Mouse (Mus musculus): ENCODE results near the gene Gm10837. TPM values are rescaled to one million over a fixed set of nuclear protein-coding genes. Genes with fewer than 3 reads are reported as not detected.

Gm10837 gene
- total RNA-seq, 2 experiments from 2014 or later, result not detected

DNA sequence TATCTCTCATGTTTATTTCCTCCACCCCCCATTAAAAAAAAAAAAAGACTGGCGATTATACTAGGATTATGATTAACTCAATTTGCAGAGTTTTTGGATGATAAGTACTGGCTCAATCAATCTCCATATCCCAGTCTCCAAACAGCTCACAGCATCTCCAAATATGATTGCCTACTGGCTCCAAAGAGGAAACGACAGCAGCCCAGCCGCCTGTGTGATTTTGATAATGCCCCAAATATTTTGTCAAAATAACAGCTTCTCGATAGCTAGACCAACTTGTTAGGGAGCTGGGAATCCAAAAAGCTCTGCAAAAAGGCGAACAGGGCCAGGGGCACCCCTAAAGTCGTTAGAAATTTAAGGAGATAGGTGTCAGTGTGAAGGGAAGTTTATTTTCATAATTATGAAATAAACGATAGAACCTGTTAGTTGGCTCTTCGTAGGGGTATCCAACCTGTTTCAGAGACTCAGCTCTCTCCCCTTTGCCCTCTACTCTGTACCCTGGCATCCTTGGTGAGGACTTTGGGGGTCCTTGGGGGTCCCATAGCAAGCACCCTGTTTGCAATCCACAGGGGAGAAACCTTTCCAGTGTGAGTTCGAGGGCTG, 12.3 kb upstream of the Gm10837 start:
- ATAC-seq (replicated peaks; ENCODE audit: poor library complexity), result no peak

DNA sequence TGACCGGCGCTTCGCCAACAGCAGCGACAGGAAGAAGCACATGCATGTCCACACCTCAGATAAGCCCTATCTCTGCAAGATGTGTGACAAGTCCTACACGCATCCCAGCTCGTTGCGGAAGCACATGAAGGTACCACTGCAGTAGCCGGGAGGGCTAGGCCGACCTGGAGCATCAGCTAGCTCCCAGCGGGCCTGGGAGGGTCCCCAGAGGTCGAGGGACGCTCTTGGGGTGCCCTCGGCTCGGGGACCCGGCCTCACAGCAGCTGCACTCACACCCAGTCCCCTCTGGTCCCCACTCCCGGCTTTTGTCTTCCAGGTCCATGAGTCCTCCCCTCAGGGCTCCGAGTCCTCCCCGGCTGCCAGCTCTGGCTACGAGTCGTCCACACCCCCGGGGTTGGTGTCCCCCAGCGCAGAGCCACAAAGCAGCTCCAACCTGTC, 11.8 kb upstream of the Gm10837 start:
- ATAC-seq (replicated peaks; ENCODE audit: poor library complexity), result 0 out of 2 replicates have a peak, but pooled peaks have one; percentile 5

DNA sequence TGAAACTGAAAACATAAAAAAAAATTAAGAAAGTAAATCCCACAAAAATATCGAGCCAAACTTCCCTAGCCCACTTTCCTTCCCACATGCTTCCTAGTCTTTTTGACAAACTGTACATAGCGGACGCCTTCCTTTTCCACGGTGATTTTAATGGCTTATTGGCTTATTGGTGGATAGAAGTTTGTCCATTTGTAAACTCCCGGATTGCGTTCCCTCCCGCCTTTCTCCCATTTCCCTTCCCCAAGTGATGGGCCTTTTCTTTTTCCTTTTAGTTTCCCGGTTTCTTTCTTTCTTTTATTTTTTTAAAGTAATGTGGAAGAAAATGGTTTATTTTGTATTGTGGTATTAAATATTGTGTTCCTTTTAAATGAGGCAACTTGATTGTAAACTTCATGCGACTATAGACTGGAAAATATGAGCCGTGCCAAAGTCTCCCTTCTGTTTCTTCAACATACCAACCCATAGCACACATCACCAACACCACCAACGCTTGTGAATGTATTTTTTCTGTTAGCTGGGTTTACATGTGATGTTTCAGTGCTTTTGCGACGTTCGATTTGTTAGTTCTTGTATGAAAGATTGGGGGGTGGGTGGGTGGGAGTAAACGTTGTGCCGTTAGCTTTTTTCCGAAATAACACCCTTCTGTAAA, 10.8 kb upstream of the Gm10837 start:
- ATAC-seq (replicated peaks; ENCODE audit: poor library complexity), result no peak

DNA sequence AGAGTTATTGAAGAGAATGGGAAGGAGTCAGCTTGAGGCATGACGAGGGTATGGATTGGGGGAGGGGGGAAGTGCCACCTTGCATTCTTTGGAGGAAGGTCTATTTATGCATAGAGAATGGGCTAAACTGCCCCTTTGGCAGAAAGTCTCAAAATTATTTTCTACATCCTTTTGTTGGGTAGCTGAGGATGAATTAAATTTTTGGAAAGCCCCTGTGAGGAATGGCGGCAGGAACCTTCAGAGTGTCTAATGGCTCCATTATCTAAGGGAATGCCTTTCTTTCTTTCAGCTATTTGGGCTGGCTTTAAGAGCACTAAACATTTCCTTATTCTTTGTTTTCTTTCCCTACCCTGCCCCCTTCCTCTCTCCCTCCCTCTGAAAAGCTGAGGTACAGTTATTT, 10.0 kb upstream of the Gm10837 start:
- ATAC-seq (replicated peaks; ENCODE audit: poor library complexity), result no peak

DNA sequence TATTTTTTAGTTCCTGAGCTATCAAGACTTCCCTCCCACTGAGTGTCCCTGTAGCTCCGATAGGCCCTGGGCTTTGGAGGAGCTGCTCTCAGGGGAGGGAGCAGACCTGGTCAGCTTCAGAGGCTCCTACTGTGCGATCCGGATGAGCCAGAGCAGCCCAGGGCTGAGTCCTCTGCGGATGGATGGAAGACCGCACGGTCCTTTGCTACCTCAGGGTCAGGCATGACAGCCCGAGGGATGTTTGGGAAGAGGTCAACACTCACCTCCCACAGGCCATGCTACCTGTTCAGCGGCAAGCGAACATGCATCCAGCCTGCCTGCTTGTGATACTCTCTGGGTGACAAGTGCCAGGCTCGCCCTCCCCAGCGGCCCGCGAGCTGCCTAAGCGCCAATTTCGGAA, 9.2 kb upstream of the Gm10837 start:
- no peak for ATAC-seq (replicated peaks; ENCODE audit: poor library complexity)

DNA sequence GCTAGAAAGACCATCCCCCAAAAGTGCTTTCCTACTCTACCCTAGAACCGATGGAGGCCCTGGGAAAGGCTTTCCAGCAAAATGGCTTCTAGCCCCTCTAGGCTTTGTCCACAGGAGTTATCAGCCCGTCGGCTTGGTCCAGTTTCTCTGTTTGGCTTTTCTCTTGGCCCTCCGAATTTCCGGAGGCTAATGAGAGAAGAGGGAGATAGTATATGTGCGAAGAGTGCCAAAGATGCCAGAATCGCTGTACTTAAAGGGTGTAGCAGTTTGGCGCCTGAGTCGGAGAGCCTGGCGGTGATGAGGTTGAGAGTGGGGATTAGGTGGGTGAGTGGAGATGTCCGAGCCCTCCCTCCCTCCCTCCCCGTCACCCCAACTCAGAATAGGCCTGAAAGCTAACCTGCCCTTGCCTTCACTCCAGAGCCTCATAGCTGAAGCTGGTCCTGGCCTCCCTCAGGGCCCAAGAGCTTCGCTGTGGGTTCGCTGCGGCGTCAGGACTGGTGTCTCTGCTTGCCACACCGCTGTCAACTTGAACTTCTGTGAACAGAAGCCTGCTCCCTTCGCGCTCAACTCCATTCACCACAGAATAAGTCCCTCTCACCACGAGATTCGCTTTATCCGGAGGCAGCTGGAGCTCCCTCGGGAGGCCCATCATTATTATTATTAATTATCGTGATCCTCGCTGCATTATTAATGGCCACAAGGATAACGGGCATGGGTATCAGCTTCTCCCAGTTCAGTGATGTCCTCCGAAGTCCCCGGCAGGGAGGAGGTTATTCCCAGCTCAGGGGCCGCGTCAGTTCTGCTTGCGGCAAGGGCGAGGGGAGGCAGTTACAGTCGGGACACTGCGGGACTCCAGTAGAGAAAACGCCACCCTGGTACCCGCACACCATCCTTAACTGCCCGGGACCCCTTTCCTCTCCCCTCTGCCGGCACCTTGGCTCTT, 8.0 kb upstream of the Gm10837 start:
- no peak for ATAC-seq (replicated peaks; ENCODE audit: poor library complexity)

DNA sequence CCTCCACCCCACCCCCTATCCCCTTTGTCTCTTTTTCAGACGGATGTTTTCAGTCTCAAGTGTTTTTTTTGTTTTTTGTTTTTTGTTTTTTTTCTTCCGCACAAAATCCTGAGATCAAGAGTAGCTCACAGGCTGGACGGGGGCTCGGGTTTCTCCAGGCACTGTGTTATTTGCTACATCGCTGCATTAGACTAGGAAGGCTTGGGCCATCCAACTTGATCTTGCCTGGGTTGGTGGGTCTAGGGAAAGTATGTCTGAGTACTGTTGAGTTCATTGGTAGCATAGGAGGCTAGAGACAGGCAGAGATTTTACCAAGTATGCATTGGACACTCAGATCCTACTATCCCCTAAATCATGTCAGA, 7.4 kb upstream of the Gm10837 start:
- ATAC-seq (replicated peaks; ENCODE audit: poor library complexity), result no peak

DNA sequence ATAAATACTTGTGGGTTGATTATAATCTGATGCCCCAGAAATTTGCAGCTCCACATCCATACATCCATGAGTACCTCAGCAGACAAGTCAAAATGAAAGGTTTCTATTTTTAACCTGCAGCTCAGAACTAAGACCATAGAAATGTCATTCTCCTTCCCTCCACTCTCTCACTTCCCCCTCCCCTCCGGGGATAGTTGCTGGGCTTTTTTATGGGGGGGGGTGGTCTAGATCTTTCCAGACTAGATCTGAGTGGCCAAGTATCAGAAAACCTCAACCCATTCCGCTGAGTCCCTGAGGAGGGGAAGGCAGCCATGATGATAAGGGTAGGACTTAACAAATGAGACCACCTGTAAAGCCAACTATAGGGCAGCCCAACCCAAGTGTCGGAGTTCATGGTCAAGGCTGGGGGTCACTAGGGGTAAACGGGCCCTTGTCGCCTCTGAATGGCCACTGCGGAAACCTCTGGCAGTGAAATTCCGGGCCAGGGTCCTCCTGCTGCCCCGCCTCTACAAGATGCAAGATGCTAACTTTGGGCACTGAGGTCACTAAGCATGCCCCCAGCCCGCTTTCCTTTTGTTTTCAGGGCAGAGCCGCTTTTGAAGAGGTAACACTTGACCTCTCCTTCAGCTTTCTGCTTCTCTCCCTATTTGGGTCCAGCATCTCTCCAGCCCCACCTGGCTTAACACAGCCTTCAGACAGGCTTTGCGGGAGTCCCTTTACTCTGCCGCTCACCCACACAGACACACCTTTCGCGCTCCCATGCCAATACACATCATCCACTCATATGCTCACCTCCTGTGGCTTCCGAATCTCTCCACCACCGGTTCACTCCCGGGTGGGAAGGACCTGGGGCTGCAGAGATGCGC, 6.6 kb upstream of the Gm10837 start:
- ATAC-seq (replicated peaks; ENCODE audit: poor library complexity), result 0 out of 2 replicates have a peak, but pooled peaks have one; percentile 5

DNA sequence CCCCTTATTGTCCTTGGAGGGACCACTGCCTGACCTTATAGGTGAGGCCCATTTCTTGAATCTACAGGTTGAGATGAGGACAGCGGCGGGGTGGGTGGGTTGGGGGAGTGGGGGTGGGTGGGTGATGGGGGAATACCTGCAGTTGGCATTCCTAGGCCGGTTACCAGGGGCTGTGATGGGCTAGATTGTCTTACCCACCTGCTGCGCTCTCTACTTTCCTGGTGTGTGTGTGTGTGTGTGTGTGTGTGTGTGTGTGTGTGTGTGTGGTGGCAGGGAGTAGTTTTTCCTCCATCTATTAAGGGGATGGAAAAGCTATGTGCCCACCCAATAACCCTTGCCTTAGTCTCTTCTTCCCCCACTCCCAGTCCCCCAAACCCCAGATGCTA, 5.9 kb upstream of the Gm10837 start:
- no peak for ATAC-seq (replicated peaks; ENCODE audit: poor library complexity)

DNA sequence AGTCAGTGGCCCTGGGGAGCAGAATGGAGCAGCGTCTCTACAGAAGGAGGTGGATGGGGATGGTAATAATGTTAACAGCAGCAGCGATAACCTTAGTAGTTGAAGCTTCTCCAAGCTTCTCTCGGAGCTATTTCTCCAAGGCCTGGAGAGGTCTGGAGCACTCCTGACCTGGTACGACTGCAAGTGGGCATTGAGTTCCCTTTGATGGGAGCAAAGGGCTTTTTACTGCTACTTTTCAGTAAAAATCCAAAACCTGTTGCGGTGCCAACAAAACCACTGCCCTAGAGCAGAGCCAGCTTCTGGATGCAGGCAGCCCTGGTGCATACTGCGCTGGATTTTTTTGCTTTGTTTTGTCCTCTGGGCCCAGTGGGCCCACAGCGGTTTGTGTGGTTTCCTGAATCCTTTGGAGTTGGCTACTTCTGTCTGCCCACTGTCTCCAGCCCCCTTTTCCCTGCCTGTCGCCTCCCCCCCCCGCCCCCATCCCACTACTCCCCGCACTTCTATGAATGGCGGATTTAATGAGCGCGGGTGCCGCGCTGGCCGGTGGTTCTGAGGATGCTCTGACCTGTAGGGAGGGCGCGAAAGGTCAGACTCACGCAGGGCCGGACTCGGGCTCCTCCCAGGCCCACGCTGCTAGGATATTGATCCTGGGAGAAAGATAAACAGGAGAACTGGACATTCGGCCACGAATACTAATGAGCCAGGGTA, 5.4 kb upstream of the Gm10837 start:
- ATAC-seq (replicated peaks; ENCODE audit: poor library complexity), result no peak

DNA sequence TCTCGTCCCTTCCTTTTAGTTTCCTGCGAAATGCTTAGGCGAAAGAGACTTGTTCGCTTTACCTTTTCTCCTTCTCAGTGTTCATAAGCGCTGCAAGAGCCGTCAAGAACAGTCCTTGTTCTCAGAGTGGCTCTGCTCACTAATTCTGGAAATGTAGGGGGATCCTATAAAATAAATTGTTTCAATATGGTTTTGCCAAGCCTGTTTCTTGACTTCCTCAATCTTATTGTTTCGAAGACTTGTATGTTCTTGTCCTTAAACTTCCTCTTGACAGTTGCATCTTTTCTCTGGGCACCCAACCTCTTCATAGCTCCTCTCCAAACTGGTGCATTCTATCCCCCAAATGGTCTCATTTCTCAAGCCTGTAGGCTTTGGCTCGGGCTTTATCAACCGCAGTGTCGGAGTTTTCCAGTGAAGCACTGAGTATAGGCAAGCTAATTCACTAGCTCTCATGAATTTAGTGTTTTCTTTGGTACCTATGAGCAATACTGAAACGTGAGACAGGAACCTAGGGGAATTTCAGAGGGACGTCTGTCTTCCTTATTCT, 4.7 kb upstream of the Gm10837 start:
- peak; percentile 36; the same call in 1 of the 2 replicates for ATAC-seq (replicated peaks; ENCODE audit: poor library complexity)

DNA sequence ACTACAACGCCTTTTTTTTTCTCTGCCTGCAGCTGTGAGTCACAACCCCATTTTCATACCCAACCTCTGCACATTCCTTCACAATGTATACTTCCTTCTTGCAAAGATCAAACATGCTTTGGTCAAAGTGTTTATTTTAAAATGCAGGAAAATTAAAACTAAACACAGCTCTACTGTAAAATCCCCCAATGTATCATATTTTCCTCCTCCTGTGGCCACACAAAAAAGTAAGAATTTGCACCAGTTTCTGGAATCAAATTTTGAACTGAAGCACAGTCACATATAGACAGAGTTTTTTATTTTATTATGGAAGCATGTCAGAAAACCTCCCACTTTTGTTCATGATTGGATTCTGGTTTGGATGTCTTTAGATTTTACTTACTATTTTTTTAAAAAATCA, 3.8 kb upstream of the Gm10837 start:
- no peak for ATAC-seq (replicated peaks; ENCODE audit: poor library complexity)

DNA sequence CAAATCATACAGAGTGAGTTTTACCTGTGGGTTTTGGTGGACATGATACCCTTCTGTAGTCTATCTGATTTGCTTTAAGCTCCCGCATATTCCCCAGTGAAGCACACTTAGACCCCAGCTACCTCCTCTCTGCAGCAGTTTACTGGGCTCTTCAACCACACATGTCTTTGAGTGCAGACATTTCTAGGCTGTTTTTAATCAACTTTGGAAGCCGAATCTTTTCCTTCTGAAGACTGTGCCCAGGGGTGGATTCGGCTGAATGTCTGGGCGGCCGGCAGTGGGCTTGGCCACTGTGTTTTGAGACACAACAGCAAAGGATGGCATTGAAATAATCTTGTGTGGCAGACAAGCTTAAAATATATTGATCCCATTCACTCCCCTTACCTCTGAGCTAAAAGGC, 3.0 kb upstream of the Gm10837 start:
- ATAC-seq (replicated peaks; ENCODE audit: poor library complexity), result no peak

DNA sequence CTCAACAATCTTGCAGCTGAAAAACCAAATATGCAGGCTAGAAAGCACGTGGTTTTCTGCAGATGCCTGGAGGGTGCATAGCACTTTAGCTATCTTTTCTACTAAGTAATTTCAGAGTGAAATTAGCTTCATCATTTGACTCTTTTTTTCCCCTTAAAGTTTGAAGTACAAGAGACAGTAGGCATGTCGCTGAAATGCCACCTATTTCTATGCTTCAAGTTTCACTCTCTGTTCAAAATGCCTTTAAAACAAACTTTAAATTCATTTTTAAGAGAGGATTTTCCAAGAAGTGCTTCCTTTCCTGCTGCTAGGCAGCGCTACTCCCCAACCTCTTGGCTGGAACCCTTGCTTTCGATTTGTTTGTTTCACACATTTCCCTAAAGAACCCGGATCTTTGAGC, 1.3 kb upstream of the Gm10837 start:
- ATAC-seq (replicated peaks; ENCODE audit: poor library complexity), result no peak

DNA sequence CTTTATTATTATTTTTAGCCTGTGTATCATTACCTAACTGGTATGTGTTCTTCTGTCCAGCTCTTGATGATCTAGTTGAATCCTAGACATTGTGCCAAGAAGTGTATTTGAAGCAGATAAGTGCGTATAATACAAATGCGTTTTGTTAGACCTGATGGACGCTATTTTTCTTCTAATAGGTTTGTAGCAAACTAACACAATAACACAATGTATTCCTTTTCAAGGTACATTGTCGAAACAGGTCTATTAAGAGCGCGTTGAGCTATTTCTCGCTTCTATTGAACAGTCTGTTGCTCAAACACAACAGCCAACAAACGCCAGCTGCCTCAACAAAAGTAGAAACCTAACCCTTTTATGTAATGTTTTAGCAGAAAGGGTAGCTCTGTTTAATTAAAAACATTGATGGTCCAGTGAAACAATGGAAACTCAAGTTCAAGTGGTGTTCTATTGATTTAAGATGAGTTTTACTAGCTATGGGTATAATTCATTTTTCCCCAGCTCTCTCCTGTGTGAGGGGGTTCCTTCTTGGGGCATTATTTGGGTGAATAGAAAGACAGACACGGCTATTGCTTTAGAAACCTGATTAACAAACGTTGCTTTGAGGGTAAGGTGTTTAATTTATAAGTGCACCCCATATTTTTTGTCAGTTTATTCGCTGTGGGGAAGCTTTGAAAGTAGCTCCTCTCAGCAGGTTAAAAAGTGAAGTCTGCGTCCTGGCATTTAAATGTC, 536 bp upstream of the Gm10837 start:
- ATAC-seq (replicated peaks; ENCODE audit: poor library complexity), result no peak

DNA sequence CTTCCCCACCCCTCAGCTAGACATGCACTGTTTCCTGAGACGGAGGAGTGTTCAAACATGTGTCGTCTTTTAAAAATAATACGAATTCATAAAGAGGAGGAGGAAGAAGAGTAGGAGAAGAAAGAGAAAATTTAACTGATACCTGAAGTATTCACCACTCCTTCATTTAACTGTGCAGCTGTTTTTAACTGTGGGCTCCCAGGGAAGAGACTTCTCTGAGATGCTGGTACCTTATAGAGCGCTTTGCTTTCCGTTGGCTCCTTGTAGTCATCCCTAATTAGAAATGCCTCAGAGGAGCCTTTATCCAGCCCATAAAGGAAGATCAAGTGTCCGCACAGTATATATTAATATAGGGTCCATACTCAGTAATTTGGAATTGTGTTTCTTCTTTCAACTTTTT, 1.1 kb downstream of the Gm10837 start:
- ATAC-seq (replicated peaks; ENCODE audit: poor library complexity), result no peak

DNA sequence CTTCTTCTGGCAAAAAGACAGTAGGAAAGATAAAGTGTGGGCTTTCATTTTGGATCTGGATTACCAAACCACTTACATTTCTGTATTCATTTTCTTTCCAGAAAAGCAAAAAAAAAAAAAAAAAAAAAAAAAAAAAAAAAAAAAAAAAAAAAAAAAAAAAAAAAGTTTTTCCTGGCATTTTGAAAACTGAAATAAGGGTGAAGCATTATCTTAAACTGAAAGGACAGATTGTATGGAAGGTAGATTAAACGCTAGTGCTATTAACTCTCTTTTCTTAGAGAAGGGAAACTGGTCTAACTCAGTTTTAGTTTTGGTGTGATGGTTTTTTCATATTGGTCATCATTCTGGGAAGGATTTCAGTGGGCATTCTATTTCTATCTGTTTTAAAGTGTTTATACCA, 1.6 kb downstream of the Gm10837 start:
- no peak for ATAC-seq (replicated peaks; ENCODE audit: poor library complexity)

DNA sequence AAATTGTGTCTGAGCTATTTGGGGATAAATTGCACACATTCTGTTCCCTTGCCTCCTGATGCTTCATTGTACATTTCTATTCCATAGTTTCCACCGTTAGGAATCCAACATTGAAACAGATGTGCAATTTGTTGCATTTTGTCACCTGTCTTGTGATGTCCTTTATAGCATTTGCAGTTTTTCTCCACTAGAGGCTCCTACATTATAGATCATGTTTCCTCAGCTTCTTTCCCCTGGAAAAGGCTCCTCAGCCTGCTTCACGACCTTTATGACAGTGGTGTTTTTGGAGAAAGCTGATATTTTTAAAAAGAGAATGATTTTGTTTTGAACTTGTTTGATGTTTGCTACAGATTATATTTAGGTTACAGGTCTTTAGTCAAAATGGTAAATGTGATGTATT, 18.7 kb downstream of the Gm10837 start:
- peak; percentile 66; the same call in 1 of the 2 replicates for ATAC-seq (replicated peaks; ENCODE audit: poor library complexity)

DNA sequence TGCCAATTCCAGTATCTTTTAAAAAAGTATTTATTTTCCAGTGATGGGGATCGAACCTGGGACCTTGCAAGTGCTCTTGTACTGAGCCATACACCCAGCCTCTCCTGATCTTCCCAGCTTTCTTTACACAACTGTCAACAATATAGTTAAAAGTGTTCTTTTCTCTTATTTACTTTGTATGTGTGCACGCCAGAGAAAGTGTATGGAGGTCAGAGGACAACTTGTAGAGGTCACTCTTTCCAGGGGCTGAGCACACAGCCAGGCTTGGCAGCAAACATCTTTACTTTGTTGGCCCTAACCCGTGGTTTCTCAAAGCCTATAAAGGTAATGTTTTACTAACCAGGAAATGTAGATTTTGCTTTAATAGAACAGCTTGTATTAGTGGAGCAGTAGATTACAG, 21.1 kb downstream of the Gm10837 start:
- no peak for ATAC-seq (replicated peaks; ENCODE audit: poor library complexity)

Data from megakaryocyte progenitor cell, adult 5-6 weeks (primary cell).